Mouse (Mus musculus) left cerebral cortex, postnatal 14 days (tissue): ENCODE results near the gene Leng9. TPM values are rescaled to one million over a fixed set of nuclear protein-coding genes. Genes with fewer than 3 reads are reported as not detected.
"Not testable (repeated sequence)": the region's sequence is repeated elsewhere in the genome, so short reads cannot be mapped to it uniquely, and the experiment has no call there.

Experiments used
- DNase-seq, 2 experiments: peaks; one replicate each; pipeline ENCODE4 v3.0.0; 2021 to 2022; ENCODE audit warnings: low spot score in 2 of 2, mixed read lengths in 1 of 2
- intact Hi-C: fragments of 180-260 bp; cut with DNase I; formaldehyde crosslinking; loops from one replicate; pipeline ENCODE4 v1.15.1; 2025
- long read RNA-seq, 2 experiments: library from polyadenylated mRNA; stranded (forward); transcript quantifications; one replicate each; pipeline ENCODE4 v2.0.0; 2021
- total RNA-seq, 2 experiments: library from RNA; stranded (reverse); gene quantifications; 2 replicates each; pipeline ENCODE4 v1.2.3; 2021

Leng9 gene
- total RNA-seq = 1 to 10 TPM; 6.1 to 6.7 TPM
- long read RNA-seq, experiment 1, transcript Leng9-201 (1 exons, 2,460 nt) = major isoform, 8 of 8 reads
- long read RNA-seq, experiment 1, partial matches to known transcripts = 0 of 8 reads
- long read RNA-seq, experiment 1, other reads (novel, unspliced or antisense) = 0 of 8 reads
- long read RNA-seq, experiment 2, transcript Leng9-201 (1 exons, 2,460 nt) = major isoform, 10 of 10 reads
- long read RNA-seq, experiment 2, partial matches to known transcripts = 0 of 10 reads
- long read RNA-seq, experiment 2, other reads (novel, unspliced or antisense) = 0 of 10 reads

GRCm38 (mm10) chr7:4150059-4150541, at the start of gene Leng9:
Leng9 (minus strand) TSS chr7:4150374.
- intact Hi-C loops = no loop called here
- DNase-seq = no peak

DNA sequence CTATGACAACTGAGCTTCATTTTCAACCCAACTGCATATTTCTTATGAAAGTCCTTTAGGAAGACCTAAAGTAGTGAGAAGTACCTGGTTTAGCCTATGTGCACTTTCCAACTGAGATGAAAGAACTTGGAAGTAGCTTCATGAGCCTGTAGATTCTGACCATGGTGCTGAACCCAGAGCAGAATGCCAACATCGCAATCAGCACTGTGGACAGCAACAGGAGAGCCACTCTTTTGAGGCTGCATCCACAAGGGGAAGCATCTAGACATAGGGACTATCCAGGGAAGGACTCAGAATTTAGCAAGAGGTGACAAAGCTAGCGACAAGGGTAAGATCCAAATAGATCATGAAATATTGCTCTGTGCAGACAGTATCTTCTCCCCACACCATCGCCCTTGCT, 28.3 kb upstream of the Leng9 start:
- intact Hi-C loops = no loop called here
- DNase-seq = peak in 1 of 2 experiments; percentile 2

- intact Hi-C loops = no loop called here
- DNase-seq = no peak
These were observed 20.2 kb upstream of the Leng9 start for GRCm38 (mm10) chr7:4170193-4170938.

- intact Hi-C loops = no loop called here
- DNase-seq = no peak
These were observed 16.9 kb upstream of the Leng9 start for GRCm38 (mm10) chr7:4167098-4167497.

GRCm38 (mm10) chr7:4165286-4165685, 15.1 kb upstream of the Leng9 start:
- intact Hi-C loops = no loop called here
- no peak for DNase-seq

- intact Hi-C loops = no loop called here
- no peak for DNase-seq
These were observed 14.1 kb upstream of the Leng9 start, which contains the start of gene Cdc42ep5 for GRCm38 (mm10) chr7:4164090-4164910. Cdc42ep5 (minus strand) TSS chr7:4164860.

GRCm38 (mm10) chr7:4163571-4164072, 13.4 kb upstream of the Leng9 start:
- DNase-seq = no peak
- intact Hi-C loops = no loop called here

DNA sequence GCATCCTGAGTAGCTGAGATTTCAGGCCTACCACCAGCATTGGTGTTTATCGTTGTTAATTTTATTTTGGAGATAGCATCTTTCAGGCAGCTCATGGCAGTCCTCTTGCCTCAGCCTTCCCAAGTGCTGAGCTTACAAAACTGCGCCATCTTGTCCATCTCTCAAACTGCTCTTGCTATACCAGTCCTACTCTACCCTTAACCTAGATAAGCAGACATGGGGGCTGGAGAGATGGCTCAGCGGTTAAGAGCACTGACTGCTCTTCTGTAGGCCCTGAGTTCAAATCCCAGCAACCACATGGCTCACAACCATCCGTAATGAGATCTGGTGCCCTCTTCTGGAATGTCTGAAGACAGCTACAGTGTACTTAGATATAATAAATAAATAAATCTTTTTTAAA, 11.4 kb upstream of the Leng9 start:
- intact Hi-C loops, DNase-seq: not testable (repeated sequence)

GRCm38 (mm10) chr7:4154976-4155375, 4.8 kb upstream of the Leng9 start:
- DNase-seq = no peak
- intact Hi-C loops = no loop called here

DNA sequence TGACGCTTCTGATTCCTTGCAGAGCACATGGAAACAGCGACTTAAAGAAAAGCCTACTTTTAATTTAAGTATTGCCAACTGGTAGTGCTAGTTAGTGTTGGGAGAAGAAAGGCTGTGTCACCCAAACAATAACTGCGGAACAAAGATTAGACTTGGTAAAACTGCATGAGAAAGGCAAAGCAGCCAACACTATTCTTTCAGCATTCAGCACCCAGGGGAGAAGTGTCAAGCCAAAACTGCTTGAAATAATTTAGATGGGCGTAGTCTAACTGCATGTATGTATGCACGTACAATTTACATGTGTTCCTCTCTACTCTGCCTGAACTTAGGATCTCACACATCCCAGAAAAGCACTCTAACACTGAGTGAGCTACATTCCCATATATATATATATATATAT, 4.2 kb upstream of the Leng9 start:
- intact Hi-C loops = no loop called here
- DNase-seq = no peak

GRCm38 (mm10) chr7:4151241-4151640, 1.1 kb upstream of the Leng9 start:
- intact Hi-C loops = no loop called here

DNA sequence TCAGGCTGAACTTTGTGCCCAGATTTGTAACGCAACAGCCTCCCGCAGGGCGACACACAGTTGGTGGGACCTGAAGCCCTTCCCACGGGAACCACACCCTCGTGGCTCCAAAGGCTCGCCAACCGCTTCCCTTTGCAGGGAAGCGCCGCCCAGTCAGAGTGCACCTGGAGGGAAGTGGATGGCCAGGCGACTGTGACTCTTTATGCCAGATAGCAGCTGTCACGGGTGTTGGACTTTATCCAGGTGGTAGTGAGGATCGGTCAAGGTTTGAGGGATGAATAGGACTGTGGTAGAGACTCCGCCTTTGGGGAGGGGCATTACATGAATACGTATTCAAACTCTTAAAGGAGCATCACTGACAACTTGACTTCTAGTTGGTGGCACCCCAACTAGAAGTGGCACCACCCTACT, 642 bp upstream of the Leng9 start:
- intact Hi-C loops = no loop called here
- DNase-seq = peak in 1 of 2 experiments; percentile 39

More at GRCm38 (mm10) chr7:4151241-4151640, 1.1 kb upstream of the Leng9 start:
- no peak for DNase-seq

- intact Hi-C loops = loop anchor here (5.0 kb wide), 2 partner anchors 278 to 323 kb away; no protein-coding TSS in a partner anchor
- peak; percentile 77 to 80 for DNase-seq
These were observed 742 bp downstream of the Leng9 start for GRCm38 (mm10) chr7:4149209-4150054.

DNA sequence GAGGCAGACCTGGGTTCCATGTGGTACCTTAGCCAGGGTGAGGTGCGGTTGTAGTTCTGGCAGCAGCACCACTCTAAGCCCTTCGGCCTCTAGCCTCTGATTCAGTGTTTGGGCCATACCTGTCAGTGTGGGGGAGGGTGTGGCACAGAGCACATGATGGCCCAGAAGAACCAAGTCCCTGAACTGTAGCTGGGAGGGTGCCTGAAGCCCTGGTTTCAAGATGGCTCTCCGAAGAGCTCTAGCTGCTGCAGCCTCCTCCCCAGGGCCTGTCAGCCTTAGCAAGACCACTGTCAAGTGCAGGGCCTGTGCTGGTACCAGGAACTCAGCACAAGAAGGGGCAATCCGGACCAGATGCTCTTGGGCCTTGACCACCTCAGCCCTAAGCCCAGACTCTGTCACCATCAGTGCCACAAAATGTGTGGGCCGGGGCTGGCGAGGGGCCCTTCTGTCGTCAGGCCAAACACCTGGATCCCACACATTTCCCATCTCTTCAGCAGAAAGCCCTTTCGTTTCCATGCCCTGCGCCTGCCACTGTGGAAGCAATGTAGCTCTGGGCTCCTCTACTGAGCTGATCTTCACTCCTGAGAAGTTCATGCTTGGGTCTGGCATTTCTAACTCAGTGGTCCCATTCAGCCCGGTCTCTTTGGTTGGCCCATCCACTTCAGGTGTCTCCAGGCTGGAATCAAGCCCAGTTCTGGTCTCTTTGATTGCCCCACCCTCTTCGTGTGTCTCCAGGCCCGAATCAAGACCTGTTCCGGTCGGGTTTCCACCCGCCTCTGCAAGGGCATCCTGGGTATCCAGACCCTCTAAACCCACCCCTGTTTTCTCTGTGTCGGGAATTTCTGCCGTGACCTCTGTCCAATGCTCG, 1.6 kb downstream of the Leng9 start:
- intact Hi-C loops = loop anchor here (5.0 kb wide), 2 partner anchors 279 to 324 kb away; no protein-coding TSS in a partner anchor
- peak in 1 of 2 experiments; percentile 28 for DNase-seq

DNA sequence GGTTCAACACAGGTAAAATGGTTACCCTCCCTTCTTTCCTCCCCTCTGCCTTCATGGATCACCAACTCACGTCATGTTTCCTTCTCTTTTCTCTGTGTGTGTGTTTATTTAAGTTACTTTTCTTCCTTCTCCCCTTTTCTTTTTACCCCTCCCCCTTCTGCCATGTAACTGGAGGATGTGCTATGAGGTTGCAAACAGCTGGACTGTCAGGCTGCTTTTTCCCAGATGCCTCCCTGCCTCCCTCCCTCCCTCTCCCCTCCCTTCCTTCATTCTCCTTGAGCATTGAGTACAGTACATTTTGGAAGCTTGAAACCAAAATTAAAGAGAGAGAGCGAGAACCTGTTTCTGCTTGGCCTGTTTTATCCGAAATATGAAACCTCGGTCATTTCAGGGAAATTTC, 2.3 kb downstream of the Leng9 start:
- DNase-seq = no peak
- intact Hi-C loops = loop anchor here (5.0 kb wide), 2 partner anchors 279 to 324 kb away; no protein-coding TSS in a partner anchor

DNA sequence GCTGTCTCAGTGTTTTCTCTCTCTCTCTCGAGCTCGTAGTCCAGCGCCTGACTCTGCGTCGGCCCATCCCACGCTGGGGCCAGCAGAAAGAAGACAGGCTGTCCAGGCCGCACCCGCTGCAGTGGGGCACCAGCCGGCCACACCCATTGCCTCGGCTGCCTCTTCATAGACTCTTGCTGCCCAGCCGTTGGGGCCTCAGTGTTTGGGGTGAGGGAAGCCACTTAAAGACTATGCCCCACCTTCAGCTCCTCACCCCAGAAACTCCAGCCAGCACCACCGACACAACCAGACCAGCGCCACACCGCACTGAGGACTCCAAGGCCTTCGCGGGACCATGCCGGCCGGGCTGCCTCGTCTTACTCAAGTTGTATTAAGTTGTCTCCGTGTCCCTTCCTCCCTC, 2.8 kb downstream of the Leng9 start:
- intact Hi-C loops = loop anchor here (5.0 kb wide), 2 partner anchors 280 to 325 kb away; no protein-coding TSS in a partner anchor
- DNase-seq = peak in 1 of 2 experiments; percentile 10
